Mouse (Mus musculus): ENCODE data around the gene Dclre1c.

- 0 out of 2 replicates have a peak, but pooled peaks have one; percentile 4 for TF ChIP-seq CTCF (IDR thresholded peaks at IDR 0.05; ENCODE audit: low read depth)
- no peak for TF ChIP-seq EP300 (IDR thresholded peaks at IDR 0.05; ENCODE audit: low read depth)
Measured at GRCm38 (mm10) chr2:3418883-3419431, 5.0 kb upstream of the Dclre1c start.

All from heart, postnatal 0 days (tissue).